Mouse (Mus musculus) cerebellum, adult 11-12 months (tissue): Measurements from ENCODE around the gene Aco1.

Source experiments
- DNase-seq: peaks from one replicate; pipeline ENCODE4 v3.0.0; 2022

The Aco1 gene

GRCm38 (mm10) chr4:40220437-40220836 is 77.6 kb downstream of the Aco1 start:
- no peak for DNase-seq

- no peak for DNase-seq
Measured at GRCm38 (mm10) chr4:40221004-40221760, 78.3 kb downstream of the Aco1 start.

- DNase-seq = no peak
Measured at GRCm38 (mm10) chr4:40221876-40222585, 79.2 kb downstream of the Aco1 start.

GRCm38 (mm10) chr4:40226095-40226494 is 83.2 kb downstream of the Aco1 start:
- no peak for DNase-seq

GRCm38 (mm10) chr4:40227131-40227530 is 84.2 kb downstream of the Aco1 start:
- DNase-seq = no peak

- DNase-seq = no peak
Measured at GRCm38 (mm10) chr4:40227886-40228285, 85.0 kb downstream of the Aco1 start.

- no peak for DNase-seq
Measured at GRCm38 (mm10) chr4:40229723-40230122, 86.8 kb downstream of the Aco1 start.

- no peak for DNase-seq
Measured at GRCm38 (mm10) chr4:40233062-40233664, 90.3 kb downstream of the Aco1 start.

GRCm38 (mm10) chr4:40234256-40234655 is 91.4 kb downstream of the Aco1 start:
- DNase-seq = no peak

GRCm38 (mm10) chr4:40236829-40237228 is 93.9 kb downstream of the Aco1 start:
- DNase-seq = no peak

- peak; percentile 25 for DNase-seq
Measured at GRCm38 (mm10) chr4:40238483-40239408, 95.9 kb downstream of the Aco1 start.

- DNase-seq = no peak
Measured at GRCm38 (mm10) chr4:40239409-40240271, 96.8 kb downstream of the Aco1 start, which contains the start of gene Ddx58. Gene Ddx58, minus strand, starts transcription at chr4:40239828.

- DNase-seq = no peak
Measured at GRCm38 (mm10) chr4:40240272-40240744, 97.4 kb downstream of the Aco1 start.

- DNase-seq = no peak
Measured at GRCm38 (mm10) chr4:40241928-40242327, 99.0 kb downstream of the Aco1 start.

GRCm38 (mm10) chr4:40243006-40243405 is 100.1 kb downstream of the Aco1 start:
- no peak for DNase-seq

GRCm38 (mm10) chr4:40244035-40244434 is 101.2 kb downstream of the Aco1 start:
- no peak for DNase-seq
